Mouse (Mus musculus) bone marrow macrophage, adult 2 months (primary cell): ENCODE results near the gene Zeb2.

Source experiments
- CTCF ChIP-seq: IDR thresholded peaks from 2 replicates; pipeline ENCODE4 v1.5.1; 2012; ENCODE audit warnings: low read depth, mild to moderate bottlenecking, low read length, moderate library complexity
- POLR2A ChIP-seq: IDR thresholded peaks from 2 replicates; pipeline ENCODE4 v1.6.1; 2012; ENCODE audit warnings: mild to moderate bottlenecking, low read depth, low read length, borderline replicate concordance

DNA sequence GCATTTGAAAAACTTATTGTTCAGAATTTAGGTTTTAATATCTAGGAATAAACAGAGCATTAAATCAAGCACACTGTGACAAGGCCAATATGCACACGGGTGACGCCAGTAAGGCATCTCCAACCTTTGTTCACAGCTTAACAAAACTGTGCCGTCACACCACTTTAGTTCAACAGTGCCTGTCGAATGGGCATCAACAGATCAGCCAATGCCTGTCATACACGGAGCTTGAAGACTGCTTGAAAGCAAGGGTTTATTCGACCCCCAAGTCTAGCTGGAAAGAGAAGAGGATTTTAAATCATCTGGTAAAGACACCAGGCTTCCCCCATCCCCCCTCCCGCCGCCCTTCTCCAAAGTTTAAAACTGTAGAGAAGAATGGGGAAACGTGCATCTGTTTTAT lies 21.4 kb downstream of the Zeb2 start:
- TF ChIP-seq CTCF: no peak
- TF ChIP-seq POLR2A: no peak
